Mouse (Mus musculus): Measurements from ENCODE around the gene Ankrd63.
A peak's percentile ranks its signal among the peaks of the same experiment; 100 is the strongest.

Gene Ankrd63

DNA sequence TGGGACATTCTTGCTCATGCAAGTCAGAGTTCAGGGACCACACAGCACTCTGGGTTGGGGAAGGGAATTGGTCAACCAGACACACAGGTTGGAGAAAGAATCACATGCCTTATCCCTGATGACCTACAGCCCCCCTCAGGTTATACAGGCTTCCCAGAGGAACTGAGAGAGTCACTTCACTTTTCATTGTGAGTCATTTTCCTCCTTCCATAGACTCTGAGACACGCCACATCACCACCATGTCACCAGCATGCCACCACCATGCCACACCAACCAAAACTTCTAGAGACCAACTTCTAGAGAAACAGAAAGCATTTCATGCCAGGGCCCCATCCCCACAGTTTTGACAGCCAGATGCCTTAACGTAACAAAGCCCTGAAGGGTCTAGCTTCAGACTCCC lies 23.1 kb upstream of the Ankrd63 start:
- no peak for DNase-seq (ENCODE audit: low spot score)

DNA sequence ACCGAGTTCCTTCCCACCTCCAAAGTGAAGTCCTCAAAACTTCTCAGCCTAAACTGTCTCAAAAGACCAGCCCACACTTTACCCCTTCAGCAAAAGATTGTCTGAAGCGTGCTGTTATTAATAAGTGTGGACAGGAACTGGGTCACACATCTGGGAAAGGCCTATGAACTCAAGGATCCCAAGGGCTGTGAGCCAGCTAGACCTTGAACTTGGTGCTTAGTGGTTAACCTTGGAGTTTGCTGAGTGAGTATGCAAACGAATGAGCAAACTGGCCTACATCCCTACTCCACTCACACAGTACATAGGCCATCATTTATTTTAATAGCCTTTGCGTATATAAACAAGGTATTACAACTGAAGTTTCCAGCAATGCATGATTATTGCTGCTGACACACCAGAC lies 21.7 kb upstream of the Ankrd63 start:
- no peak for DNase-seq (ENCODE audit: low spot score)

DNA sequence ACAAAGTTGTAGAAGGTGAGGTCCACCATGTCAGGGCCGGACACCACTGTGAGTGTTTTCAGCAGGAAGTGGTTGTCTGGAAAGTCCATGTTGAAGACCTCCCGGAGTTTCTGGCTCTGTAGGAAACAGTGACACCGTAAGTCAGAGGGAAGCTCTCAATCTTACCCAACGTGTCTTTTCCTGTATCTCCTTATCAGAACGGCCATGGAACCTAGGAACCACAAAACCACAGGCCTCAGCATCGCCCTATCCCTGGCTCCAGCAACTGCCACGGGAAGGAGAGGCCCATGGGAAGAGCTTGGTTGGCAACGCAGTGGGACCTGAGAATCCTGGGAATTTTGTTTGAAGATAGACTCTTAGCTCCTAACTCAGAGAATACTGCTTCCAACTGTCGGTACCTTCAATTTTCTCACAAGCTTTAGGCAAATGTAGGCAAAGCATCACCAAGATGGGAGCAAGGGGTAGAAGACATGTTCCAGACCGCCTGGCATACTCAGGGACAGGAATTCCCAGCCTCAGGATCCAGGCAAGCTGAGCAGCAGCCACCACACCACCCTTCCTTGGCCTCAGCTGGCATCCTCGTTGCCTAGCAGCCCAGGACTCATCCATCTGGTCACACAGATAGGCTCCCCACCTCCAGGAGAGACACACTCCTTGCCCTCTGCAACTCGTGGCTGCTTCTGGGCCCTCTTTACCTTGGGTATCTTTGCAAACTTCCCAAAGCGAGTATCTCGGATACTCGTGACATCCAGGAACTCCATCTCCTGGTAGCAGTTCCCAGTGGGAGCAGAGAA lies 20.1 kb upstream of the Ankrd63 start:
- no peak for DNase-seq (ENCODE audit: low spot score)

DNA sequence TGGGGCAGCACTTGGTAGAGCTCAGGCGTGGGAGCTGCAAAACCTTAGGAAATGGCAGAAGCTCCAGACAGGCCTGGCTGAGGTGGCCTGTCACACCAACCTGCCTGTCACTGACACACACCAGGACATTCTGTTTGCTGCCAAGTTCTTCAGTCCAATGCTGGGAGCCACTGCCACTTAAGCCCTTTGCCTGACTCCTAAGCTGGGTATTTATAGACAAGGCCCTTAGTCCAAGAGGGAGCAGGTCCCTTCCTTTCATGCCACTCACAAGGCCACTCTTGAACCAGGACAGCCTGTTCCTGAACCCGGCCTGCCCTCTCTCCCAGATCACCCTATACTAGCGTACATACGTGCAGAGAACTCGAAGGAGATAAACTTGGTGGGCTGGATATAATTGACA lies 12.9 kb upstream of the Ankrd63 start:
- no peak for DNase-seq (ENCODE audit: low spot score)

DNA sequence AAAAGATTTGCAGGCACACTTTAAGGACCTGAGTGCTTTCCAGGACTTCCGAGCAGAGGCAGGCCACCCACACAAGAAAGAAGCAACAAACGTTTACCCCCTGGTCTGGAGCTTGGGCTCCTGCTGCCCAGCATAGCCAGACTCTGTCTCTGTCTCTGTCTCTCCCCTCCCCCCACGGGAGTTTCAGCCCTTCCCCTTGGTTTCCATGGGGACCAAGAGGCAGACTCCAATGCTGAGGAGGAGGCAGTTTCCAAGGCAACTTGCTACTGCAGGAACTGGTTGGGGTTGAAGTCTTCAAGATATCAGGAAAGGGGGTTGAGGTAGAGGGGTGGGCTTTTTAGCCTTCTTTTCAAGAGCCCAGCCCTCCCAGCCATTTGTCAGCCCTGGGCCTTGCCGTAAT lies 10.5 kb upstream of the Ankrd63 start:
- peak; percentile 67 for DNase-seq (ENCODE audit: low spot score)

DNA sequence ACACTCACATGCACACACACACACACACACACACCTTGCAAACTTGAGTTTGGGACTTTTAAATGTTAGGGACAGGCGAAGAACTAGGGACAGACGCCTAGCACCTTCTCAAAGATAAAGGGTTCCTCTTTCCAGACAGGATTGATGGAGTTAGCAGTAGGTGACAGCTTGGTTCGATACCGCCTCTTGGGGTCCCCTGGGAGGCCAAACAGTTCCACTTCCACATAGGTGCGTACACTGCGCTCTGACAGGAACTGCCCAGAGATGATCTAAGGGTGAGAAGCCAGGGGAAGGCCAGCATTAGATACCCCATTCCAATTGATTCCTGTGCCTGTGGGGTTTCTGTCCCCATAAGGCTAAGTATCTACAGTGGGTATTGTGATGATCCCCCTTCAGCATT lies 9.9 kb upstream of the Ankrd63 start:
- no peak for DNase-seq (ENCODE audit: low spot score)

DNA sequence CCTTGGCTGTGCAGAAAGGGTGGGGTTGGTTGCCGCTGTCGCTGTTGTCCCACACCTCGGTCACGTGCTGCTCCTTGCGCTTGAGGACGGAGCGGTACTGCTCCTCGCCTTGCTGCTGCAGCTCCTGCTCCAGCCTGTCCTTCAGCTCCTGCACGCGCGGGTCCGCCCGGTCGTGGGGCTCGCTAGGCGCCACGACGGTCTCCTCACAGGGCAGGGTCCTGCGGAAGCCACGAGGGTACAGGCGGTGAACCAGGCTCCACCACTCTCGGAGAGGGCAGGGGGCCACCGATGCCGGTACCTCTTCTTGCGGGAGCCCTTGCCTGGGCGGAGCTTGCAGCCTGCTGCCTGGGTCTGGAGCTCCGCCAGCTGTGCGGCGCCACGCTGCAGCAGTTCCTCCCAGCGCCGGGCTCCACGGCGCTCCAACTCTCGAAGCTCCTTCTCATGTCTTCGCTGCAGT lies 7.3 kb upstream of the Ankrd63 start:
- no peak for DNase-seq (ENCODE audit: low spot score)

DNA sequence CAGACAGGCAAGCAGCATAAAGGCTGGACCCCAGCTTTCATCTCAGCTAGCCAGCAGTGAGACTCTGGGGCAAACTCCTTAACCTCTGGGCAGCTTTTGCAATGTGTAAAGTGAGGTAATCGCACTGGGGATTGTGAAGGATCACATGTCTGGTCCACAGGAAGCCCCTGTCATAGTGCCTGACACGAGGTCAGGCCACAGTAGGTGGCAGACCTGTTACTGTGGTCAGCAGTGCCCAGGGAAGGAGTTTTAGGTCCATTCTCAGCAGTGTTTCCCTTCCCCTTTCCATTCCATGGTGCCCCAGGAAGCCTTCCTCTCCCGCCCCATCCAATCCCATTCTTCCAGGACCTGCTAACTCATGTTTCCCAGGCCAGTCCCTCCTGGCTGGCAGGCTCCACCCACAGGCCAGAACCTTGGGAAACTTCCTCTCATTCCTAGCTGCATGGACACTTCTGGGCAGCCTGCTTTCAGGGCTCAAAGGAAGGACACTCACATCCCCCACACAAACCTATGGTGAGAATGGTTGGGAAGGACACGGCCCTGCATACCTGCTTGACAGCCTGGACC lies 6.0 kb upstream of the Ankrd63 start:
- no peak for DNase-seq (ENCODE audit: low spot score)

DNA sequence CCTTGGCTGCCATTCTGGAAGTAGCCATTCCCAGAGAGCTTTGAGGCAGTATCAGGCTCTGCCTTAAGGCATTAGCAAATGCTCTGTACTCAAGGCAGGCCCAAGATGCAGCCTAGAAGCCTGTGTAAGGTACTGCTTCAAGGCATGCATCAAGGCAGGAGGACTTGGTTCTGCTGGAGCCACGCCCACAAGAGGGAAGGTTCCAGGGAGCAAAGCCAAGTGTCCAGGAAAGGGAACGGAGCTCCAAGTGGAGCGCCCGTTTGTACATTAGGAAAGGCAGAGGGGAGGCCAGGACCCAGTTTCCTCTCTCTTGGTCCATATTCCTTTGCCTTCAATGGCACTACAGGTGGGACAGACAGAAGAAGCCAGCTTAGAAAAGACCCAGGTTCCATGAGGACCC lies 4.7 kb upstream of the Ankrd63 start:
- DNase-seq (ENCODE audit: low spot score) = no peak

DNA sequence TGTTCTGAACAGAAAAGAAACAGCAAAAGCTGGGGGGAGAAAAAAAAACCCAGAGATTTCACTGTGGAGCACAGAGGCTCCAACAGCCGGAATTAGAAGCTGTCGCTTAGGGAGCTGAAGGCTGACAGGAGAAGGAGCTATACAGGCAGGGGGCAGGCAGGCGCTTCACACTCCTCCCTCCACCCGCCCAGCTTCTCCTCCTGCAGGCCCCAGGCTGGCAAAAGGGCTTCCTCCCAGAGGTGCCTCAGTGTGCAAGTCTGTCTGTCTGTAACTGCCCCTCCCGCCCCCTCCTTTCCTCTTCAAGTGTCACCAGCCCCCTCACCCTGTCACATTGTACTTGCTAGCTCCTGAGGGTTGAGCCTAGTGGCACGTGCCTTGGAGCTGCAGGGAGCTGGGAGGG lies 2.7 kb upstream of the Ankrd63 start:
- DNase-seq (ENCODE audit: low spot score) = no peak

DNA sequence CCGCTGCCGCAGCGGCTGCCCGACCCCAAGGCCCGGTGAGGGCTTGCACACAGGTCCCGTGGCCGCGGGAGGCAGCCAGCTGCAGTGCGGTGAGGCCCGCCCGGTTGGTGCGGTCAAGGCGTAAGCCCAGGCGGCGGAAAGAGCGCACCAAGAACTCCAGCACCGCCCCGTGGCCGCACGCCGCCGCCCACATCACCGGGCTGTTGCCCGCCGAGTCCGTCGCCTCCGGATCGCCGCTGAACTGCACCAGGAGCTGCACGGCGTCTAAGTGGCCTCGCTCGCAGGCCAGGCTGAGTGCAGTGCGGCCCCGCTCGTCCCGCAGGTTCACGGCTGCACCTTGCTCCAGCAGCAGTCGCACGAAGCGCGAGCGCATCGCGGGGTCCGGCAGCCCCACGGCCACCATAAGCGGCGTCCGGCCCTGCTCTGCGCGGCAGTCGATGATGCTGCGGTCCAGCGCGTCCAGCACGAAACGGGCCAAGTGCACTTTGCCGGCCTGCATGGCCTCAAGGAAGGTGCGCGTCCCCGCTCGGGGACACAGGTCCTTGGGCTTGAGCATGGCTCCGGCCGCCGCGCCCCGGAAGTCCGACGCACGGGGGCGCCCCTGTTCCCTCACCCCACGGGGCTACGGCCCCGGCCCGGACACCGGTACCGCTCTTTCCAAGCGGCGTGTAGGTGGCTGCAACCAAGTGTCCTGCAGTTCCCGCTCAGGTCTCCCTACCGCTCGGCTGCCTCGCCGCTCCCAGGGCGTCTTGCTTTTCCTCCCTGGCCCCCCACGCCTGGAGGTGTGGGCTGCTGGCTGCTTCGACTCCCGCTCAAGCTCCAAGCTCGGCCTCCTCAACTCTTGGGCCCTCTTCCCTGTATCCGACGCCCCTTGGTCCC lies 641 bp downstream of the Ankrd63 start:
- no peak for DNase-seq (ENCODE audit: low spot score)

DNA sequence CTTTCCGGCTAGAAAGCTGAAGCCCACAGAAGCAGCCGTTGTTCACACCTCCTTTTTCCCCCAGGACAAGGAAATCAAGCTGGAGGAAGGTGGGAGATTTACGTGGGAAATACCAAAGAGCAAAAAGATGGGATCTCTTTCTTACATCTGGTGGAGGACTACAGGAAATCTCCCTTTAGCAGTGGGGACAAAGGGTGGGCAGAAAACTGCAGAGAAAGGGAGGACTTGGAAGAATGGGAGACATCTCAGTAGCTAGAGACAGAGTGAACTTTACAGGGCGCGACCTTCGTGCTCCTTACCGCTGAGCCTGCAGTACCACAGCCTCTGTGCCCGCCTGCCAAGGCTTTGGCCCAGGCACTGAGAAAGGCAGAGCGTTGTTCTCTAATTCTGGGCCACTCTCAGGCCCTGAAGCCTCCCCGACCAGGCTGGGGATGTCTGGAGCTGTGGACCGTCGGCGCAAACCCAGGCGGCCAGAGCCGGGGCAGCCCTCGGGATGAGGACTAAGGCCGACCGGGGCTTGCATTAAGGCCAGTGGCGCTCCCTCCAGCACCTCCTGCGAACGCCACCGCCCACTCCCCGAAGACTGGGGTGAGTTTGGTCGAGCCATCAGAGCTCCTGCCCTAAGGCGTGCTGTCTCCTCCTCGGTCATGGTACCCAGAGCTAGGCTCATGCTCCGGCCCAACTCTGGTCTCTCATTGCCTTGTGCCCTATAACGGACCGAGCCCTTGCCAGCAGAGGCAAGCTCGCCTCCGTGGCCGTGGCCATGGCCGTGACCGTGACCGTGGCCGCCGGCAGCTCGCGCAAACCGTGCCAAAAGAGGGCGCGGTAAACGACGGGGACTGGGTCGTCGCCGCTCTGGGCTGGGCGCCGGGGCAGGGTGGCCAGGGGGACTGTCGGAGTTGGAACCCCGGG lies 1.5 kb downstream of the Ankrd63 start:
- no peak for DNase-seq (ENCODE audit: low spot score)

DNA sequence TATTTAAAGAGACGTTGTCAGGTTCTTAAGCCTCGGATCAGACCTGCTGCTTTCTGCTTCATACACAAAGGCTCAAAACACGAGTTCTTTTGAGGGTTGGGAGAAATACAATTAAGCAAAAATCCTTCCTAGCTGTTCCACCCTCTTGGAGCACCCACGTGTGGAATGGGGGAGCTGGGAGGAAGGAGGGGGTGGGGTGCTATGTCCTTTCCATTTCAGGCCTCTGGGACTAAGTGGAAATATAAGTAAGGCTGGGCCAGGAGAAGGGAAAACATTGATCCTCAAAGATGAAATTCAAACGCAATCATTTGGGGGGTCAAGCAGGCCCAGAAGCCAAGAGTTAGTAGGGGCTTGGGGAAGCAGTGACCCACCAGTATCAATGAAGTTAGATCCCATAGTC lies 2.6 kb downstream of the Ankrd63 start:
- no peak for DNase-seq (ENCODE audit: low spot score)

DNA sequence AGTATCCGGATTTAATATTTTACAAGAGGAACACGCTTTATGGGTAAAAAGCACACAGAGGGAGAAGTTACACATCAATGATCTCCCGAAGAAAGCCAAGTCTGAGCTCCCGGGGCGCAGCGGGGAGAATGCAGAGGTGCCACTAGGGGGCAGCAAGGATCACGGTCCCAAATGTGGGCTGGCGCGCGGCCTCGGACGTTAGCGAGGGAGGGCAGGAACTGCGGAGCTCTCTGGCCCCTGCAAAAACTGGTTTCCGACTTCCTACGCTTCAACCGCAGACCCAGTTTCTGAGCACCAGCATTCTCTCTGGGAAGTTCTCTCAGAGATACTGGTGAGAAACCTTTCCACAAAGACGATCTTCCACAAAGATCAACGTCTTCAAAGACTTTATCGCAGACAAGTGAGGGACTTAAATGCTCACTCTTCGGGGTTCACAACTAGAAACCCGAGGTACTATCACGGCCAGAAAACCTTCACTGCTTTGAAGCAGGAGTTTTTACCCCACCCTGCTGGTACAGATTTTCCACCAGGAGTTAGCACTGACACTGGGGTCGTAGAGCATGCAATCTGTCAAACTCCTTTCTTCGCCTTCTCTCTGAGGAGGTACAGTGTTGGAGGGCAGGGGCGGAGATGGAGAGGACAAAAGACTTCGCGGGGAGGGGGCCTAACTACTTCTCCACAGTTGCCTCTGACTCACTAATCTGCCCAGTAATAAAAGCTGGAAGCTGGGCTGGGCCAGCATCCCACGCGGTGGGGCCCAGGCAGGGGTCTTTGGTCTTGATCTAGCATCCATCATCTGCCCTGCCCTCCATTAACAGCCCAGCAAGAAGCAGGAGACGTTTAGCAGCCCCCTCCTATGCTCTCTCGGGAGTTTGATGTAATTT lies 3.3 kb downstream of the Ankrd63 start:
- DNase-seq (ENCODE audit: low spot score) = peak; percentile 81

DNA sequence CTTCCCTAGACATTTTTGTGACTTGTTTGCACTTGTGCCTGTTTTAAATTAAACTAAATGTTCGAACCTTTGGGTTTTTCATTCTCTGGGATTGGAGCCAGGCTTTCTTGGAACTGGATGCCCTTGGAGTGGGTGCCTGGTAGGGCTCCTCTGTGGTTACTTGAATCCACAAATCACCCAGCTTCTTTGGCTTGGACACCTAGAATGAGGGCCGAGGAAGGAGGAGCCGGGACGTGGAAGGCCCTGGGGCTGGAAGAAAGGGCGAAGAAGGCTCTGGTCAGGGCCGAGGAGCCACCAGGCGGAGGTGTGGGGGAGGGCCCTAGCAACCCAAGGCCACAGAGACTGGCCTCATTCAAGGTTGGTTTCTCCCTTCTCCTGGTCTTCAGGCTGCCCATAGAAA lies 5.8 kb downstream of the Ankrd63 start:
- no peak for DNase-seq (ENCODE audit: low spot score)

DNA sequence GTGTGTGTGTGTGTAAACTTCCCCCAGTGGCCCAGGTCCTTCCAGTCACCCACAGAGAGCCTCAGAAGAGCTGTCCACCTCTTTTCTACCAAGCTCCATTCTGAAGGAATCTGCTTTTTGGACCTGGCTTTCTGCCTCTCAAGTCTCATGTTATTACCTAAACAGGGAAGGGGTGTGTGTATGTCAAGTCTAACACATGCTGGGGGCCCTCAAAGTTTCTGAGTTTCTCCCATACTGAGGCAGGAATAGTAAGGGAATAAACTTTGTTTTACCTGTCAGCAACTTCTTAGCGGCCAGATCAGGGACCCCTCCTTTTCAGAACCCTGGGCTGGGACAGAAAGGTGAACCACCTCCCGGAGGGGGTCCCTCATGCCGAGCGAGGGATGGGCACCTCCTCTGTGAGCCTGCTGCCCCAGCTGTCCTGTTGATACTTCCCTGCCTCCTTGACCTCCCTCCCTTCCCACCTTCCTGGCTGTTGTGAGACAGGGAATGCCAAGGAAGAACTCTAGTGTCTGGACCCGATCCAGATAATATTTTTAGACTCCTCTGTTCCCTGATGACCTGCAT lies 6.4 kb downstream of the Ankrd63 start:
- DNase-seq (ENCODE audit: low spot score) = no peak

DNA sequence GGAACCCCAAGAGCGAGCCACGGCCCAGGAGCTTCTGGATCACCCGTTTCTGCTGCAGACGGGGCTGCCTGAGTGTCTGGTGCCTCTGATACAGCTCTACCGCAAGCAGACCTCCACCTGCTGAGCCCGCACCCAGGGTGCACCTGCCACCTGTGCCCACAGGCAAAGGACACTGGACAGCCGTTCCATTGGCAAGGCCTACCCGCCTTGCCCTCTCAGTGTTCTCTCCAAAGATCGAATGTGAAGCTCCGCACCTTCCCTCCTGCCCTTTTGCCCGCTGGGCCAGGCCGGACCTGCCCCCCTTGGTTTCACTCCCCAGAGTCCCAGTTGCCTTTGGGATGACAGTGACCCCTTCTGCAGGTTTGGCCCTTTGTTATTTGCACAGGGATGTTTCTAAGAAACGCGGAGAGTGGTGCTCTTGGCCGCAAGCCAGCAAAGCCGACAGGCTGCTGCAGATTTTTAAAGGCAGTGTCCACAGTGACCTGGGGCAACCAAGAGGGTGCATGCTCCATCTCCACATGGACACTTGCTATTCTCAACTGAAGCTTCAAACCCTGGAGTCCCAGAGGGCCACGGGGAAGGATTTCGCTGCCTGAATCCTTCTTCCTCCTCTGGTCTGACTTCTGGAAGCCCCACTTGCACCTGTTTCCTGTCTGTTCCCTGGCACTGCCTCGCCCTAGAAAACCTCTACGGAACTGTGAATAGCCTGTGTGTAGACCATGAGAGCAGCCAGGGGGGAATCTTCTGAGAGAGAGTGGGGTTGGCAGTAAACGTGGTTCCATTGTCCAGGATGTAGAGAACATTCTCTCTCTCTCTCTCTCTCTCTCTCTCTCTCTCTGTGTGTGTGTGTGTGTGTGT lies 7.1 kb downstream of the Ankrd63 start:
- DNase-seq (ENCODE audit: low spot score) = no peak

DNA sequence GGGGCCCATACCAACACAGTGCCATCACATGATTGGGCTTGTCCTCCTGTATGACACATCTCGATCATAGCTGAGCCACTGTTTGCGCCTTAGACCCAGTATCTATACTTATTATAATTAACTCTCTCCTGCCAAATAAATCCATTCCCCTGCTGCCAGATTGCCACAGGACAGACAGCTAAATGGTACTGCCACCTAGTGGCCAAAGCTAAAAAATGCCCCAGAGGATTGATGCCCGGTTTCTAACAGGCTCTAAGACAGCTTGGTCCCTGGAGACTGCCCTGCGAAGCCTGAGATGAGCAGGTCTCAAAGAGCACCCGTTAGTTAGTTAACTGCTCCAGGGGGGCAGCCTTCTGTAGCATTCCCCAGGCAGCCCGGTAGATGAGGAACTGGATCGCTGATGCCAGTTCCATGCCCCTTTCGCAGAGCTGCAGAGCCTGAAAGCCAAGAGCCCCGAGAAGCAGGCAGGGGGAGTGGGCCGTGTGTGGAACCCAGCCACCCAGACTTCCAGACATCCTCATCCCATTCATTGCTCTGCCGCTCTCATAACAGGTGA lies 8.0 kb downstream of the Ankrd63 start:
- DNase-seq (ENCODE audit: low spot score) = peak; percentile 76

DNA sequence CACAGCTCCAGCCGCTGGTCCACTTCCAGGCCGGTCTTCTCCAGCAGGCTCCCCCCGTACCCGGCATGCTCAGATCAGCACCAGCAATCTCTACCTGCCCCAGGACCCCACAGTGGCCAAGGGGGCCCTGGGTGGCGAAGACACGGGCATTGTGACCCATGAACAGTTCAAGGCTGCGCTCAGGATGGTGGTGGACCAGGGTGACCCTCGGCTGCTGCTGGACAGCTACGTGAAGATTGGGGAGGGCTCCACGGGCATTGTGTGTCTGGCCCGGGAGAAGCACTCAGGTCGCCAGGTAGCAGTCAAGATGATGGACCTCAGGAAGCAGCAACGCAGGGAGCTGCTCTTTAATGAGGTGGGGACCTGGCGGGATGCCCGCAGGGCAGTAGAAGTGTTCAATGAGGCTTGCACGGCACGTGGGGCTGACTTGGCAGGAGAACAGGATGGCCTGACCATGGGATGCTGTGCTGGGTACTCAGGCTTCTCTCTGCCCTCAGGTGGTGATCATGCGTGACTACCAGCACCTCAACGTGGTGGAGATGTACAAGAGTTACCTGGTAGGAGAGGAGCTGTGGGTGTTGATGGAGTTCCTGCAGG lies 10.3 kb downstream of the Ankrd63 start:
- no peak for DNase-seq (ENCODE audit: low spot score)

Measured in layer of hippocampus, adult 11-12 months (tissue).